In the genomic region with DNA sequence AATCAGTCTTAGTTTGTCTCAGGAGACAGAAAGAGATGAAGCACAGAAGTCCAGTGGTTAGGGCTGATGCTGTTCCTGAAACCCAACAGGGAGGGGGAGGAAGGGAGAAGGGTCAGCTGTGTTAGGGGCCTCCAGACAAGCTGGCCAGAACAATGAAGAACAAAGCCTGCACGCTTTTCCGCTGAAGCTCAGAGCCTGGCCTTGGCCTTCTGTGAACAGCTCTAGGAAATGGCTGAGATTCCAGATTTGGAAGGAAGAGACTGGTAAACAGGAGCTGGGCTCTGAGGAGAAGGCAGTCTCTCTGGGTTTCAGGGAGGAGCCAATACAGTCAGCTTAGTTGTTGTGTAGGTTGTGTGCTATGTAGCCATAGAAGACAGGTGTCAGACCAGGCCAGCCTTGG, we compare ENCODE assay signal across 12 mouse cellular contexts. TPM values are rescaled to one million over a fixed set of nuclear protein-coding genes. Genes with fewer than 3 reads are reported as not detected.
DNase-seq lines count a peak whose midpoint lies in the region; ATAC-seq and TF ChIP-seq lines count a peak whose summit lies in the region.
"Had no signal": no experiment of that assay in that cellular context is flagged by ENCODE, and none has a peak within 500 bp of the region (broad histone marks: within the 10 kb centered on the region; RNA-seq: fewer than 3 reads in every experiment).

No protein-coding gene starts in this region.

- H3K4me1 ChIP-seq in liver, adult 2 months (ENCODE audit: control insufficient read depth, insufficient read depth, low read length): no peaks in the 10 kb centered on the region
- H3K4me1 ChIP-seq in heart, embryonic 15.5 days (replicated peaks): no peaks in the 10 kb centered on the region
- no peaks in the 10 kb centered on the region for H3K4me1 ChIP-seq in small intestine, adult 2 months (ENCODE audit: control insufficient read depth, insufficient read depth, insufficient read length, low read length)

- H3K79me2 ChIP-seq in liver, adult 2 months (ENCODE audit: control insufficient read depth, insufficient read depth, low read length): no peaks in the 10 kb centered on the region

- H3K9ac ChIP-seq in liver, adult 2 months (ENCODE audit: low read depth, low read length): no peak overlapping the region
- no peak overlapping the region for H3K9ac ChIP-seq in heart, embryonic 15.5 days

- no peak overlapping the region for H3K4me3 ChIP-seq in liver, adult 2 months (ENCODE audit: insufficient read depth, low read depth, low read length)
- H3K4me3 ChIP-seq in heart, embryonic 15.5 days: no peak overlapping the region
- no peak overlapping the region for H3K4me3 ChIP-seq in small intestine, adult 2 months (ENCODE audit: low read depth, low read length)

- WGBS in liver, adult 2 months: 79% methylated on average over 2 of the region's 2 CpGs
- 74% methylated on average over 2 of the region's 2 CpGs for WGBS in heart, embryonic 15.5 days
- WGBS in small intestine, adult 2 months: 85% methylated on average over 2 of the region's 2 CpGs

- H3K27ac ChIP-seq in liver, adult 2 months (replicated peaks; ENCODE audit: insufficient read depth, low read depth, low read length): peak overlapping the region; percentile 59; the same call in 1 of the 2 replicates
- H3K27ac ChIP-seq in heart, embryonic 15.5 days: peak overlapping the region; percentile 46
- H3K27ac ChIP-seq in small intestine, adult 2 months (ENCODE audit: insufficient read depth, low read depth, low read length): peak overlapping the region; percentile 78
- H3K27ac ChIP-seq: hindbrain, postnatal 0 days; macrophage had no signal

- no peaks in the 10 kb centered on the region for H3K36me3 ChIP-seq in liver, adult 2 months (ENCODE audit: control insufficient read depth, insufficient read depth, low read length)
- H3K36me3 ChIP-seq in heart, embryonic 15.5 days: no peaks in the 10 kb centered on the region
- H3K36me3 ChIP-seq in small intestine, adult 2 months (ENCODE audit: control insufficient read depth, insufficient read depth, low read length): no peaks in the 10 kb centered on the region

- no peak for TF ChIP-seq CTCF in liver, adult 2 months (IDR thresholded peaks at IDR 0.05; ENCODE audit: low read depth, low read length)
- no peak for TF ChIP-seq CTCF in small intestine, adult 2 months (IDR thresholded peaks at IDR 0.05; ENCODE audit: extremely low read depth, insufficient read length, insufficient replicate concordance, low read depth, low read length)

- H3K9me3 ChIP-seq in heart, embryonic 15.5 days (replicated peaks): no peaks in the 10 kb centered on the region

- no peak overlapping the region for H3K4me2 ChIP-seq in heart, embryonic 15.5 days

- ATAC-seq in heart, embryonic 15.5 days (replicated peaks; ENCODE audit: insufficient number of reproducible peaks, insufficient read depth, low FRiP score, low read depth): peak; percentile 51
- ATAC-seq: forebrain, embryonic 16.5 days; hindbrain, postnatal 0 days had no signal

- no peaks in the 10 kb centered on the region for H3K27me3 ChIP-seq in liver, adult 2 months (ENCODE audit: control insufficient read depth, insufficient read depth, low read length)
- H3K27me3 ChIP-seq in heart, embryonic 15.5 days: no peaks in the 10 kb centered on the region
- no peaks in the 10 kb centered on the region for H3K27me3 ChIP-seq in small intestine, adult 2 months (ENCODE audit: control insufficient read depth, insufficient read depth, low read length)

- TF ChIP-seq POLR2A in liver, adult 2 months (IDR thresholded peaks at IDR 0.05; ENCODE audit: extremely low read depth, insufficient read depth, low read length): no peak
- TF ChIP-seq POLR2A in small intestine, adult 2 months (IDR thresholded peaks at IDR 0.05; ENCODE audit: low read depth, low read length): no peak

- DNase-seq in liver, adult 2 months (ENCODE audit: extremely low read depth, low read depth, low spot score): peak; percentile 25
- DNase-seq in liver: no peak
- DNase-seq in kidney, postnatal 36 days: peak; percentile 47 to 72
- no peak for DNase-seq in ovary, adult 18-20 months (ENCODE audit: low spot score)
- DNase-seq in thymus, postnatal 0 days (ENCODE audit: low spot score): no peak

RNA-seq across cellular contexts. Expression of gene Robo4, which starts 1.1 kb away (rescaled TPM):
- 3.6 and 6.8 TPM in 2 replicates for total RNA-seq in liver, adult 2 months (2014; rRNA removed)
- 5.0 and 7.4 TPM in 2 replicates for polyA plus RNA-seq in liver, adult 2 months (2012; rRNA removed)
- 9.2 and 10.8 TPM in 2 replicates for polyA plus RNA-seq in heart, embryonic 15.5 days (2015; fragmentation: Nextera tagmentation; extraction: Ambion mirVana)
- 5.1 and 12.0 TPM in 2 replicates for polyA plus RNA-seq in small intestine, adult 2 months (2012; rRNA removed)
- 2.5 and 3.4 TPM in 2 replicates for polyA plus RNA-seq in thymus, postnatal 0 days (2015; fragmentation: Nextera tagmentation; extraction: Ambion mirVana)
- polyA plus RNA-seq: macrophage had no signal

RNA-seq across cellular contexts. Expression of gene Robo3, which starts 32.5 kb away (rescaled TPM):
- 0.07 TPM in 1 of 2 replicates, not detected in the other for total RNA-seq in liver, adult 2 months (2014; rRNA removed)
- polyA plus RNA-seq in liver, adult 2 months (2012; rRNA removed): 0.41 and 0.67 TPM in 2 replicates
- 0.11 and 0.13 TPM in 2 replicates for polyA plus RNA-seq in heart, embryonic 15.5 days (2015; fragmentation: Nextera tagmentation; extraction: Ambion mirVana)
- 0.96 and 1.9 TPM in 2 replicates for polyA plus RNA-seq in small intestine, adult 2 months (2012; rRNA removed)
- polyA plus RNA-seq in thymus, postnatal 0 days (2015; fragmentation: Nextera tagmentation; extraction: Ambion mirVana): 0.14 and 0.23 TPM in 2 replicates
- polyA plus RNA-seq: macrophage had no signal

RNA-seq across cellular contexts. Expression of gene Hepacam, which starts 33.4 kb away (rescaled TPM):
- not detected in 2 replicates for total RNA-seq in liver, adult 2 months (2014; rRNA removed)
- polyA plus RNA-seq in liver, adult 2 months (2012; rRNA removed): 0.02 TPM in 1 of 2 replicates, not detected in the other
- 0.09 TPM in 2 replicates for polyA plus RNA-seq in heart, embryonic 15.5 days (2015; fragmentation: Nextera tagmentation; extraction: Ambion mirVana)
- 0.11 and 0.32 TPM in 2 replicates for polyA plus RNA-seq in small intestine, adult 2 months (2012; rRNA removed)
- 0.10 TPM in 1 of 2 replicates, not detected in the other for polyA plus RNA-seq in thymus, postnatal 0 days (2015; fragmentation: Nextera tagmentation; extraction: Ambion mirVana)
- polyA plus RNA-seq: macrophage; neural tube, embryonic 11.5 days; spleen, adult 2 months had no signal

RNA-seq across cellular contexts. Expression of gene Ccdc15, which starts 52.4 kb away (rescaled TPM):
- total RNA-seq in liver, adult 2 months (2014; rRNA removed): 1.9 and 2.1 TPM in 2 replicates
- 0.35 and 0.59 TPM in 2 replicates for polyA plus RNA-seq in liver, adult 2 months (2012; rRNA removed)
- polyA plus RNA-seq in heart, embryonic 15.5 days (2015; fragmentation: Nextera tagmentation; extraction: Ambion mirVana): 4.3 and 4.6 TPM in 2 replicates
- 0.37 and 0.66 TPM in 2 replicates for polyA plus RNA-seq in small intestine, adult 2 months (2012; rRNA removed)
- 11.2 and 14.6 TPM in 2 replicates for polyA plus RNA-seq in thymus, postnatal 0 days (2015; fragmentation: Nextera tagmentation; extraction: Ambion mirVana)

Comparison
In these comparisons a context has a peak if more than half of its experiments do, and no peak if none do; other contexts are left out.
1. DNase-seq: peak in liver, adult 2 months (single experiment) and kidney, postnatal 36 days (2 of 2); none in liver (single experiment), ovary, adult 18-20 months (single experiment) and thymus, postnatal 0 days (single experiment).
2. Peak in every context shown above with its lines, with median percentiles within 50 percentile points of each other: H3K27ac ChIP-seq.